Mouse (Mus musculus) C2C12 (cell line): Measurements from ENCODE around the gene Gm5105. TPM values are rescaled to one million over a fixed set of nuclear protein-coding genes. Genes with fewer than 3 reads are reported as not detected.

Source experiments
- H3K27me3 ChIP-seq: one replicate; pipeline ENCODE4 v1.6.1; 2011; ENCODE audit not compliant: control insufficient read depth, insufficient read depth, insufficient read length
- H3K36me3 ChIP-seq: one replicate; pipeline ENCODE4 v1.6.1; 2011; ENCODE audit not compliant: control insufficient read depth, insufficient read depth
- H3K4me3 ChIP-seq: one replicate; pipeline ENCODE4 v1.5.1; 2011; ENCODE audit warnings: mild to moderate bottlenecking, control low read depth; ENCODE audit not compliant: poor library complexity, insufficient read depth, severe bottlenecking
- H3K79me2 ChIP-seq: one replicate; pipeline ENCODE4 v1.6.1; 2011; ENCODE audit not compliant: control insufficient read depth, insufficient read depth
- H3K79me3 ChIP-seq: one replicate; pipeline ENCODE4 v1.6.1; 2011; ENCODE audit warnings: low read depth, control low read depth
- H3ac ChIP-seq: one replicate; pipeline ENCODE3; 2011; ENCODE audit warnings: low read depth; ENCODE audit not compliant: control insufficient read depth, insufficient read length
- CEBPB ChIP-seq: IDR thresholded peaks from one replicate; pipeline ENCODE4 v1.6.1; 2011; ENCODE audit warnings: low read depth, mild to moderate bottlenecking, control low read depth, moderate library complexity
- CTCF ChIP-seq: IDR thresholded peaks from one replicate; pipeline ENCODE4 v1.5.1; 2011; ENCODE audit not compliant: control insufficient read depth, insufficient read depth, insufficient read length
- FOSL1 ChIP-seq: IDR thresholded peaks from one replicate; pipeline ENCODE4 v1.8.0; 2011; ENCODE audit warnings: mild to moderate bottlenecking, low read length; ENCODE audit not compliant: poor library complexity, insufficient read depth, severe bottlenecking
- MAX ChIP-seq: IDR thresholded peaks from one replicate; pipeline ENCODE4 v1.6.1; 2011; ENCODE audit warnings: mild to moderate bottlenecking, control low read depth
- MYOD1 ChIP-seq: IDR thresholded peaks from one replicate; pipeline ENCODE4 v1.6.1; 2011; ENCODE audit warnings: low read depth; ENCODE audit not compliant: control insufficient read depth, insufficient read length
- MYOG ChIP-seq: IDR thresholded peaks from one replicate; pipeline ENCODE4 v1.6.1; 2011; ENCODE audit not compliant: control insufficient read depth, insufficient read length; ENCODE audit errors: extremely low read depth
- USF1 ChIP-seq: IDR thresholded peaks from one replicate; pipeline ENCODE4 v1.6.1; 2011; ENCODE audit warnings: low read depth, mild to moderate bottlenecking, control low read depth, moderate library complexity
- polyA plus RNA-seq: library from polyadenylated mRNA; unstranded; fragments of >200 nt; fragmentation: generic; extraction: Trizol; gene quantifications from one replicate; pipeline ENCODE4 v1.2.1, GENCODE M21; 2012; ENCODE audit warnings: missing spikeins

The Gm5105 gene
- polyA plus RNA-seq, 1 experiment, result 0.16 TPM

DNA sequence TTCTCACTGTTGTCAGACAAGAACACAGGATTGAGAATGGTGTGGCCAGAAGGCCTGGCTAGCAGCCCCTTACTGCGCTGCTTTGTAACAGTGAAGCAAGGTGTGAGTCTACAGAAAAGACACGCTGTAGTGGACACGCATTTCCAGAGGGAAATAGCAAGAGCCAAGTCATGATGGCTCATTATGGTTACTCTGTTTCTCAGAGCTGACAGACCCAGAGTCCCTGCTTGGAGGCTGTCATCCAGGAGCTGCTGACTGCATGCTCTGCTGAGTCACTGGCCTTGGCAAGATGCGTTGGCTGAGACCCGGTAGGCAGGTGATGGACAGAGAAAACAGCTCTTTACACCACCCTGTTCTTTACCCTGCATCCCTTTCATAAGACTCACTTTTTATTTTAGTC, 37.8 kb downstream of the Gm5105 start:
- TF ChIP-seq MYOD1, result no peak
- no peak for TF ChIP-seq MYOG
- H3K4me3 ChIP-seq, result no peak overlapping the region
- no peaks in the 10 kb centered on the region for H3K79me2 ChIP-seq
- no peaks in the 10 kb centered on the region for H3K36me3 ChIP-seq
- H3K27me3 ChIP-seq, result no peaks in the 10 kb centered on the region
- H3K79me3 ChIP-seq, result no peaks in the 10 kb centered on the region
- no peak overlapping the region for H3ac ChIP-seq

DNA sequence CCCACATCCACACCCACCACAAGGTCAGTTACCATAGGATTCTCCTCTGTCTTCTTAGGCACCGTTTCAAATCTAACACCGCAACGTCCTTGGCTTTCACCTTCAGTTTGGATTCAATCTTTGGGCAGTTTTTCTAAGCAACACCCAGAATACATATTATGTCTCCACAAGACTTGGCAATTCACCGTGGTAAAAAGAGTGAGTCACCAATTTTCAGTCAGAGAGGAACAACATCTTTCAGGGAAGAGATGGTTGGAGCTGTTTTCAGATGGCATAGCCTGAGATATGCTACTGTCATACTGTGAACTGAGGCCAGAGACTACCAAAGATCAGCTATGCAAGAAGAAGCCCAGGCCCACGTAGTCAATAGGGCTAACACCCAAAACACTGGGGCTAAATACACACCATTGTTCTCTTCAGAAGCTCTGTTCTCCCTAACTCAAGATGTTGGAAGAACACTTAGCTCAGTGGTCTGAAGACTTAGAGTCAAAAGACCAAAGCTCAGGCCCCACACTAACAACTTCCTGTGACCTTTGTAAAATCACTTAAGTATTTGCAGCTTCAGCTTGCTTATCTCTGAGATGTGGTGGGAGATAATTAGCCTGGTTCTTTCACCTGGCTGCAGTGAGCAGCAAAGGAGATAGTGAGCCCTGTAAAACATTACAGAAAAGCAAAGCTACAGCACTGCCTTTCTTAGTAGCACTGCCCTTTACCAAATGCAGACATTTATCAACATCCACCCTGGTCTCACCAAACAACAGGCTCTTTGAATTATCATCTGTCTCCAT, 39.4 kb downstream of the Gm5105 start:
- H3K27me3 ChIP-seq, result no peaks in the 10 kb centered on the region

DNA sequence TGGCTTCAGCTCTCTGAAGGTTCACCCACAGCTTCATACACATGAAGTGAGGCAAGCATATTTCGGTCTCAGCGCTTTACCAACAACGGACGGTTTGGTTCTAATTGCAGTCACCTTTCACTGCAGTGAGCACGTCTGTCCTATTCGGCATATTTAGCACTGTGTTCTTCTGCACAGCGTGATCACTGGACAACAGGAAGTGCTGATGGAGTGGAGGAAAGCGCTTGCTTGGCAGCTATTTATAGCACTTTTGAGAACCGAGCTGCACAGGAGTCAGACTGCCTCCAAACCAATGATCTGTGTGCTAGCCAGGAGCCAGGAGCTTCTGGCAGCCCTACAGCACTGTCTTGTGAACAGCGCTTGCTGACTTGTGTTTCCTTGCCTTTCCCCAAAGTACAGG, 40.9 kb downstream of the Gm5105 start:
- no peak overlapping the region for H3K4me3 ChIP-seq
- TF ChIP-seq MYOD1 (no peak), CTCF (no peak), MAX (no peak), FOSL1 (no peak), CEBPB (no peak), USF1 (no peak), MYOG (no peak)
- no peak overlapping the region for H3ac ChIP-seq
- H3K27me3 ChIP-seq, result no peaks in the 10 kb centered on the region
- no peaks in the 10 kb centered on the region for H3K79me2 ChIP-seq
- no peaks in the 10 kb centered on the region for H3K36me3 ChIP-seq
- no peaks in the 10 kb centered on the region for H3K79me3 ChIP-seq

More for the DNA sequence above, 39.4 kb downstream of the Gm5105 start:
- Histone ChIP-seq H3K79me3 (no peaks in the 10 kb centered on the region), H3K4me3 (no peak overlapping the region), H3K36me3 (no peaks in the 10 kb centered on the region), H3K79me2 (no peaks in the 10 kb centered on the region), H3ac (no peak overlapping the region)
- TF ChIP-seq MYOG (no peak), CEBPB (no peak), MAX (no peak), CTCF (no peak), MYOD1 (no peak), USF1 (no peak), FOSL1 (no peak)

DNA sequence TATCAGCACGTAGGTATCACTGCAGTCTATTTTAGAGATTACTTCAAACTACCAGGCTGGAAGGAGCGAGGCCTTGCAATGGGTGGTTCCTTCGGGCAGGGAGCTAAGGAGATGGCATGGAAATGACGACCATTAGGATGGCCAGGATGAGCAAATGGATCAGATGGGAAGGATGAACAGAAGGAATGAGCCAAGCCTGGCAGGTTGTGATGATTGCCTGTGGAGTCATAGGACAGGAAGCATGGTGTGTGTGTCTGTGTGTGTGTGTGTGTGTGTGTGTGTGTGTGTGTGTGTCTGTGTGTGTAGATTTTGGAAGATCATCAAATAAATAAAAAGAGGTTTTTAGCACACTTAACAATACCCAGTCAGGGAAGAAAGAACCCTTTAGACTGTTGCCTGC, 44.5 kb downstream of the Gm5105 start:
- TF ChIP-seq CTCF, result no peak
- no peaks in the 10 kb centered on the region for H3K79me2 ChIP-seq
- no peaks in the 10 kb centered on the region for H3K27me3 ChIP-seq
- no peak overlapping the region for H3K4me3 ChIP-seq
- no peak overlapping the region for H3ac ChIP-seq
- no peaks in the 10 kb centered on the region for H3K79me3 ChIP-seq
- no peaks in the 10 kb centered on the region for H3K36me3 ChIP-seq

GRCm38 (mm10) chr3:138022003-138022402, 45.2 kb downstream of the Gm5105 start:
- no peaks in the 10 kb centered on the region for H3K79me2 ChIP-seq
- no peaks in the 10 kb centered on the region for H3K36me3 ChIP-seq
- H3ac ChIP-seq, result no peak overlapping the region
- H3K79me3 ChIP-seq, result no peaks in the 10 kb centered on the region
- H3K27me3 ChIP-seq, result no peaks in the 10 kb centered on the region
- no peak overlapping the region for H3K4me3 ChIP-seq
- TF ChIP-seq CTCF (no peak), USF1 (no peak), FOSL1 (no peak), MYOD1 (no peak), CEBPB (no peak), MYOG (no peak), MAX (no peak)

GRCm38 (mm10) chr3:138016810-138017209, 50.4 kb downstream of the Gm5105 start:
- Histone ChIP-seq H3ac (no peak overlapping the region), H3K79me2 (no peaks in the 10 kb centered on the region), H3K36me3 (no peaks in the 10 kb centered on the region), H3K4me3 (no peak overlapping the region), H3K27me3 (no peaks in the 10 kb centered on the region), H3K79me3 (no peaks in the 10 kb centered on the region)
- TF ChIP-seq MAX (no peak), MYOD1 (no peak), CTCF (no peak), CEBPB (no peak), MYOG (no peak), USF1 (no peak), FOSL1 (no peak)
